Mouse (Mus musculus) MEL (cell line): ENCODE results near the gene Cobl. TPM values are rescaled to one million over a fixed set of nuclear protein-coding genes. Genes with fewer than 3 reads are reported as not detected.

Experiments used
- DNase-seq: peaks from one replicate; pipeline ENCODE4 v3.0.0; 2011; ENCODE audit warnings: low read depth, low spot score
- H3K27ac ChIP-seq: 2 replicates; pipeline ENCODE4 v1.5.1; 2012; ENCODE audit warnings: low read depth, mild to moderate bottlenecking, control low read depth, low read length, moderate library complexity; ENCODE audit not compliant: control insufficient read depth
- H3K27me3 ChIP-seq, 2 experiments: fragments of 150-350 bp in 1 of 2; sonication (generic) in 1 of 2; 2 replicates each; pipeline ENCODE4 v1.6.1; 2012; ENCODE audit warnings: low read length in 2 of 2, mild to moderate bottlenecking in 2 of 2, improper control_type of control experiment in 1 of 2, moderate library complexity in 1 of 2; ENCODE audit not compliant: insufficient read depth in 2 of 2, control insufficient read depth in 1 of 2
- H3K36me3 ChIP-seq, 2 experiments: 2 replicates each; pipeline ENCODE4 v1.6.1; 2012 to 2014; ENCODE audit warnings: low read length in 2 of 2, improper control_type of control experiment in 1 of 2, inconsistent platforms in 1 of 2, mild to moderate bottlenecking in 1 of 2; ENCODE audit not compliant: insufficient read depth in 2 of 2, control insufficient read depth in 1 of 2
- H3K4me1 ChIP-seq, 2 experiments: fragments of 150-350 bp in 1 of 2; sonication (generic) in 1 of 2; 2 replicates each; pipeline ENCODE4 v1.6.1; 2012; ENCODE audit warnings: low read length in 2 of 2, improper control_type of control experiment in 1 of 2, mild to moderate bottlenecking in 1 of 2; ENCODE audit not compliant: insufficient read depth in 2 of 2, control insufficient read depth in 1 of 2
- H3K4me3 ChIP-seq, 2 experiments: fragments of 150-350 bp in 1 of 2; sonication (generic) in 1 of 2; 2 replicates each; pipeline ENCODE4 v1.5.1; 2012; ENCODE audit warnings: low read depth in 2 of 2, low read length in 2 of 2, mild to moderate bottlenecking in 2 of 2, moderate library complexity in 2 of 2, control low read depth in 1 of 2, improper control_type of control experiment in 1 of 2; ENCODE audit not compliant: control insufficient read depth in 1 of 2, insufficient read depth in 1 of 2
- H3K79me2 ChIP-seq: 2 replicates; pipeline ENCODE4 v1.6.1; 2012; ENCODE audit warnings: mild to moderate bottlenecking, low read length, moderate library complexity; ENCODE audit not compliant: control insufficient read depth, poor library complexity, insufficient read depth
- H3K9ac ChIP-seq: 2 replicates; pipeline ENCODE4 v1.6.1; 2012; ENCODE audit warnings: low read depth, mild to moderate bottlenecking, control low read depth, low read length, moderate library complexity; ENCODE audit not compliant: control insufficient read depth, poor library complexity, severe bottlenecking
- H3K9me3 ChIP-seq: fragments of 150-350 bp; sonication (generic); replicated peaks from 2 replicates; pipeline ENCODE4 v1.6.1; 2012; ENCODE audit warnings: mild to moderate bottlenecking, low read length, improper control_type of control experiment, moderate library complexity; ENCODE audit not compliant: insufficient read depth
- BHLHE40 ChIP-seq: IDR thresholded peaks from 2 replicates; pipeline ENCODE4 v1.6.1; 2012; ENCODE audit warnings: low read depth, mild to moderate bottlenecking, inconsistent platforms, low read length, improper control_type of control experiment, borderline replicate concordance
- CHD1 ChIP-seq: IDR thresholded peaks from 2 replicates; pipeline ENCODE4 v1.6.1; 2012; ENCODE audit warnings: low read depth, mild to moderate bottlenecking, inconsistent platforms, low read length, improper control_type of control experiment
- ETS1 ChIP-seq: IDR thresholded peaks from 2 replicates; pipeline ENCODE4 v1.6.1; 2012; ENCODE audit warnings: low read depth, mild to moderate bottlenecking, inconsistent platforms, low read length, improper control_type of control experiment, moderate library complexity
- GABPA ChIP-seq: IDR thresholded peaks from 2 replicates; pipeline ENCODE4 v1.6.1; 2012; ENCODE audit warnings: low read depth, mild to moderate bottlenecking, inconsistent platforms, low read length, improper control_type of control experiment, moderate library complexity
- GATA1 ChIP-seq: IDR thresholded peaks from 2 replicates; pipeline ENCODE4 v1.6.1; 2011; ENCODE audit warnings: low read depth, low read length, improper control_type of control experiment
- HCFC1 ChIP-seq: IDR thresholded peaks from 2 replicates; pipeline ENCODE4 v1.6.1; 2012; ENCODE audit warnings: low read depth, mild to moderate bottlenecking, inconsistent platforms, low read length, improper control_type of control experiment, moderate library complexity
- JUND ChIP-seq: IDR thresholded peaks from 2 replicates; pipeline ENCODE4 v1.6.1; 2011; ENCODE audit warnings: low read depth, mild to moderate bottlenecking, improper control_type of control experiment, low read length
- MAFK ChIP-seq: IDR thresholded peaks from 2 replicates; pipeline ENCODE4 v1.6.1; 2011; ENCODE audit warnings: low read depth, mild to moderate bottlenecking, low read length, improper control_type of control experiment, borderline replicate concordance
- MXI1 ChIP-seq: IDR thresholded peaks from 2 replicates; pipeline ENCODE4 v1.6.1; 2011; ENCODE audit warnings: mild to moderate bottlenecking, low read depth, low read length, improper control_type of control experiment
- MYC ChIP-seq: IDR thresholded peaks from 2 replicates; pipeline ENCODE4 v1.6.1; 2011; ENCODE audit warnings: low read depth, mild to moderate bottlenecking, low read length, improper control_type of control experiment, moderate library complexity
- NELFE ChIP-seq: IDR thresholded peaks from 2 replicates; pipeline ENCODE4 v1.6.1; 2011; ENCODE audit warnings: low read depth, low read length, improper control_type of control experiment
- RAD21 ChIP-seq: IDR thresholded peaks from 2 replicates; pipeline ENCODE4 v1.6.1; 2011; ENCODE audit warnings: mild to moderate bottlenecking, low read depth, low read length, improper control_type of control experiment
- SIN3A ChIP-seq: IDR thresholded peaks from 2 replicates; pipeline ENCODE4 v1.6.1; 2012; ENCODE audit warnings: low read length, improper control_type of control experiment, inconsistent platforms
- TAL1 ChIP-seq: IDR thresholded peaks from 2 replicates; pipeline ENCODE4 v1.6.1; 2012; ENCODE audit warnings: mild to moderate bottlenecking, inconsistent platforms, low read length, moderate library complexity, mixed read lengths
- TBP ChIP-seq: IDR thresholded peaks from 2 replicates; pipeline ENCODE4 v1.8.0; 2011; ENCODE audit warnings: low read depth, low read length, improper control_type of control experiment
- UBTF ChIP-seq: IDR thresholded peaks from 2 replicates; pipeline ENCODE4 v1.6.1; 2012; ENCODE audit warnings: low read depth, mild to moderate bottlenecking, inconsistent platforms, low read length, improper control_type of control experiment, moderate library complexity, borderline replicate concordance; ENCODE audit not compliant: insufficient read depth
- USF1 ChIP-seq: IDR thresholded peaks from 2 replicates; pipeline ENCODE4 v1.6.1; 2014; ENCODE audit warnings: low read depth, mild to moderate bottlenecking, inconsistent platforms, low read length, improper control_type of control experiment, moderate library complexity
- ZKSCAN1 ChIP-seq: IDR thresholded peaks from 2 replicates; pipeline ENCODE4 v1.6.1; 2012; ENCODE audit warnings: low read depth, mild to moderate bottlenecking, inconsistent platforms, low read length, improper control_type of control experiment, moderate library complexity
- ZMIZ1 ChIP-seq: IDR thresholded peaks from 2 replicates; pipeline ENCODE4 v1.6.1; 2012; ENCODE audit warnings: low read depth, mild to moderate bottlenecking, inconsistent platforms, low read length, improper control_type of control experiment, moderate library complexity
- polyA plus RNA-seq, 2 experiments: library from polyadenylated mRNA; stranded (reverse) in 1 of 2; unstranded in 1 of 2; fragments of >175 nt in 1 of 2; fragments of >200 nt in 1 of 2; gene quantifications; 2 replicates each; pipeline versions ENCODE4 v1.2.1 to v1.2.4; 2012; ENCODE audit warnings: low replicate concordance in 2 of 2, low read depth in 1 of 2; ENCODE audit not compliant: insufficient read length in 2 of 2, insufficient read depth in 1 of 2, missing spikeins in 1 of 2
- total RNA-seq: library from RNA; depleted of rRNA; stranded (reverse); fragments of 300-350 nt; gene quantifications from 2 replicates; pipeline ENCODE4 v1.2.3, GENCODE M21; 2012

Cobl gene
- total and polyA plus RNA-seq, 3 experiments, result not detected

DNA sequence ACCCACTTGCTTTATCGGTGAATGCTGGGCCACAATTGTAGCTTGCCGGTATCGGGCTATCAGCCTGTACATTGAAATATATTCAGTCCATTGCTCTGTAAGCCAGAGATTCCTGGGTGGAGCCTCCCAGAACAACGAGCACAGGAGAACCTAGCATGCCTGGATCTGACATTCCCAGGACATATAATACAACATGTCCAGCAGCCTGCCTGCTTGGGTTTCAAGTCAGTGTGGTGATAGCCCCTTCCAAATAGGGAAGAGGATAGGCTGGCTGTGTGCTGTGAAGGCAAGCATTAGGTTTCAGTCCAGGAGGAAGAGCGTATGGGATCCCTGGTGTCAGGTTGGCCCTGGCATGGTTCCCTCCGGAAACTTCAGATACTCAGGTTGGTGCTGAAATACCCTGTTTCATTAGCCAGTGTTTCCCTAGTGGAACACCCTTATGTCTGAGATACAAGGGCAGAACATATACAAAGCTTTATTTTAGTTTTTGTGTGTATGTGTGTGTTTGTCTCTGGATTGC lies 41.7 kb upstream of the Cobl start:
- no peak overlapping the region for H3K4me3 ChIP-seq
- H3K9me3 ChIP-seq, result no peaks in the 10 kb centered on the region
- TF ChIP-seq MYC, result no peak
- no peak for TF ChIP-seq NELFE
- TF ChIP-seq ZKSCAN1, result no peak
- no peak for TF ChIP-seq MAFK
- TF ChIP-seq USF1, result no peak
- TF ChIP-seq HCFC1, result no peak
- no peak for TF ChIP-seq ZMIZ1
- no peak for TF ChIP-seq BHLHE40
- no peak for TF ChIP-seq GATA1
- TF ChIP-seq CHD1, result no peak
- no peak for TF ChIP-seq GABPA
- TF ChIP-seq JUND, result no peak
- no peak for TF ChIP-seq TAL1
- TF ChIP-seq RAD21, result no peak
- no peak for TF ChIP-seq UBTF
- H3K36me3 ChIP-seq, result no peaks in the 10 kb centered on the region
- no peak overlapping the region for H3K27ac ChIP-seq
- no peaks in the 10 kb centered on the region for H3K79me2 ChIP-seq
- H3K4me1 ChIP-seq, result no peaks in the 10 kb centered on the region
- DNase-seq, result no peak
- H3K9ac ChIP-seq, result no peak overlapping the region
- no peaks in the 10 kb centered on the region for H3K27me3 ChIP-seq

GRCm38 (mm10) chr11:12503756-12504155 lies 39.0 kb upstream of the Cobl start:
- Histone ChIP-seq H3K9me3 (no peaks in the 10 kb centered on the region), H3K79me2 (no peaks in the 10 kb centered on the region), H3K4me1 (no peaks in the 10 kb centered on the region), H3K4me3 (no peak overlapping the region), H3K9ac (no peak overlapping the region), H3K36me3 (no peaks in the 10 kb centered on the region), H3K27me3 (no peaks in the 10 kb centered on the region), H3K27ac (no peak overlapping the region)
- TF ChIP-seq USF1 (no peak), ETS1 (no peak), MAFK (no peak), MXI1 (no peak), SIN3A (no peak), ZMIZ1 (no peak), TBP (no peak)
- DNase-seq, result no peak
